Comparison of ENCODE assay signal across 16 mouse cellular contexts in the genomic region with DNA sequence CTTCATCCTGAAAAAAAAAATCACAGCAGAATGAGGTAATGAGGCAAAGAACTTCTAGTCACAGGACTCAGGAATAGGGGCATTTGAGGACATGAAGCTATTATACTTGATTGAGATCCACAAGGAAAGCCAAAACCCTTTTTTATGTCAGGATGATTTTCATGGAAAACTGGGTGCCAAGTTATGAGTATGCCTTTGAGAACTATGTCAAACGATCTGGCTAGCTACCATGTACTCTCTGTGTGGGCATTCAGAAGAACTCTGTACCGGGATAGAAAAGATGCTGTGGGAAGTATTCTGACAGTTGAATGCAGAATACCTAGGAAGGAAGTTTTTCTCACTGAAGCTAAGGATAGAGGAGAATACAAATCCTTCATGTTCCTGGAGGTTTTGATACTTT.
A peak's percentile ranks its signal among the peaks of the same experiment; 100 is the strongest.
DNase-seq lines count a peak whose midpoint lies in the region.
"Had no signal": no experiment of that assay in that cellular context is flagged by ENCODE, and none has a peak within 500 bp of the region (broad histone marks: within the 10 kb centered on the region; RNA-seq: fewer than 3 reads in every experiment).

No protein-coding gene starts in this region.

- DNase-seq in heart, adult 11 months, result peak; percentile 81
- DNase-seq in heart, adult 9 months (ENCODE audit: low spot score in 2 of 2), result no peak
- DNase-seq in left cerebral cortex, adult 11 months (ENCODE audit: low spot score), result peak; percentile 44
- no peak for DNase-seq in left cerebral cortex, postnatal 4 days
- peak; percentile 13 for DNase-seq in Muller cell, postnatal 12 days (ENCODE audit: inconsistent ontology term)
- peak; percentile 7 to 50 for DNase-seq in left cerebral cortex, postnatal 14 days (ENCODE audit: low spot score in 2 of 2)
- DNase-seq in testis, postnatal 10 days (ENCODE audit: low spot score), result no peak
- DNase-seq: adrenal gland, adult 2 months; adrenal gland, postnatal 36 days; embryo, embryonic 11 days; gastrocnemius, postnatal 10 days; kidney, adult 2 months; kidney, postnatal 36 days; layer of hippocampus, adult 9-11 months; thymus, adult 18-20 months; thymus, postnatal 25 days had no signal

- intact Hi-C loops in left cerebral cortex, postnatal 4 days (cut with DNase I), result no loop called here
- intact Hi-C loops in left cerebral cortex, postnatal 14 days (cut with DNase I), result no loop called here

Comparison
In these comparisons a context has a peak if more than half of its experiments do, and no peak if none do; other contexts are left out.
1. DNase-seq: peak in heart, adult 11 months (single experiment), left cerebral cortex, adult 11 months (single experiment), Muller cell, postnatal 12 days (single experiment) and left cerebral cortex, postnatal 14 days (2 of 2); none in heart, adult 9 months (0 of 2), left cerebral cortex, postnatal 4 days (single experiment) and testis, postnatal 10 days (single experiment).